Mouse (Mus musculus) spleen, adult 2 months (tissue): ENCODE results near the gene Olfr957.

Source experiments
- CTCF ChIP-seq: fragments of 200-500 bp; IDR thresholded peaks from 2 replicates; pipeline ENCODE4 v1.5.1; 2011; ENCODE audit warnings: mild to moderate bottlenecking, inconsistent platforms; ENCODE audit not compliant: insufficient read depth, insufficient read length, insufficient replicate concordance; ENCODE audit errors: extremely low read depth
- POLR2A ChIP-seq: fragments of 200-500 bp; IDR thresholded peaks from 2 replicates; pipeline ENCODE4 v1.6.1; 2011; ENCODE audit warnings: low read depth, low read length, inconsistent platforms

- TF ChIP-seq POLR2A: no peak
- TF ChIP-seq CTCF: no peak
Measured at GRCm38 (mm10) chr9:39471844-39472243, 43.8 kb downstream of the Olfr957 start, which contains the start of gene Olfr955.
